Mouse (Mus musculus): ENCODE data around the gene Arfgap3. TPM values are rescaled to one million over a fixed set of nuclear protein-coding genes. Genes with fewer than 3 reads are reported as not detected.

The Arfgap3 gene
- polyA plus RNA-seq, 1 experiment = 21.4 TPM

- Histone ChIP-seq H3K4me3 (ENCODE audit: insufficient read depth, low read depth, low read length) (no peak overlapping the region), H3K36me3 (ENCODE audit: control insufficient read depth, insufficient read depth, low read length) (no peaks in the 10 kb centered on the region), H3K4me1 (ENCODE audit: control insufficient read depth, insufficient read depth, low read length) (peaks cover 14% of the 10 kb centered on the region; the same call in 1 of the 2 replicates), H3K27ac (ENCODE audit: insufficient read depth, low read depth, low read length) (no peak overlapping the region), H3K27me3 (replicated peaks; ENCODE audit: control insufficient read depth, insufficient read depth, low read length) (no peaks in the 10 kb centered on the region)
- peak; percentile 36 for DNase-seq
- no peak for TF ChIP-seq POLR2A (IDR thresholded peaks at IDR 0.05; ENCODE audit: low read depth, low read length)
- TF ChIP-seq CTCF (conservative IDR thresholded peaks at IDR 0.05; ENCODE audit: insufficient read depth, insufficient read length, low read depth, low read length) = no peak
- WGBS = 57% methylated on average over 7 of the region's 7 CpGs
Measured at GRCm38 (mm10) chr15:83344956-83345355, 5.1 kb downstream of the Arfgap3 start.

GRCm38 (mm10) chr15:83344157-83344556, 5.9 kb downstream of the Arfgap3 start:
- 45% methylated on average over 7 of the region's 7 CpGs for WGBS
- Histone ChIP-seq H3K27ac (ENCODE audit: insufficient read depth, low read depth, low read length) (peak overlapping the region; percentile 21; the same call in 1 of the 2 replicates), H3K36me3 (ENCODE audit: control insufficient read depth, insufficient read depth, low read length) (no peaks in the 10 kb centered on the region), H3K4me1 (ENCODE audit: control insufficient read depth, insufficient read depth, low read length) (peaks cover 10% of the 10 kb centered on the region; the same call in 1 of the 2 replicates), H3K27me3 (replicated peaks; ENCODE audit: control insufficient read depth, insufficient read depth, low read length) (no peaks in the 10 kb centered on the region), H3K4me3 (ENCODE audit: insufficient read depth, low read depth, low read length) (no peak overlapping the region)
- no peak for DNase-seq
- no peak for TF ChIP-seq POLR2A (IDR thresholded peaks at IDR 0.05; ENCODE audit: low read depth, low read length)
- TF ChIP-seq CTCF (conservative IDR thresholded peaks at IDR 0.05; ENCODE audit: insufficient read depth, insufficient read length, low read depth, low read length) = no peak

- no peak for TF ChIP-seq CTCF (conservative IDR thresholded peaks at IDR 0.05; ENCODE audit: insufficient read depth, insufficient read length, low read depth, low read length)
- no peak for TF ChIP-seq POLR2A (IDR thresholded peaks at IDR 0.05; ENCODE audit: low read depth, low read length)
- H3K36me3 ChIP-seq (ENCODE audit: control insufficient read depth, insufficient read depth, low read length) = no peaks in the 10 kb centered on the region; the same call in 1 of the 2 replicates
- H3K27me3 ChIP-seq (replicated peaks; ENCODE audit: control insufficient read depth, insufficient read depth, low read length) = no peaks in the 10 kb centered on the region
- peaks cover 6% of the 10 kb centered on the region for H3K4me1 ChIP-seq (ENCODE audit: control insufficient read depth, insufficient read depth, low read length)
- H3K27ac ChIP-seq (ENCODE audit: insufficient read depth, low read depth, low read length) = no peak overlapping the region
- WGBS = 66% methylated on average over 6 of the region's 6 CpGs
- DNase-seq = peak; percentile 69
- no peak overlapping the region for H3K4me3 ChIP-seq (ENCODE audit: insufficient read depth, low read depth, low read length)
Measured at GRCm38 (mm10) chr15:83338908-83339307, 11.1 kb downstream of the Arfgap3 start.

GRCm38 (mm10) chr15:83337903-83338870, 11.9 kb downstream of the Arfgap3 start:
- H3K4me1 ChIP-seq (ENCODE audit: control insufficient read depth, insufficient read depth, low read length) = peaks cover 6% of the 10 kb centered on the region
- H3K27ac ChIP-seq (ENCODE audit: insufficient read depth, low read depth, low read length) = peak overlapping the region; percentile 3; the same call in 1 of the 2 replicates
- peak; percentile 48 for DNase-seq
- no peaks in the 10 kb centered on the region for H3K27me3 ChIP-seq (replicated peaks; ENCODE audit: control insufficient read depth, insufficient read depth, low read length)
- 65% methylated on average over 8 of the region's 8 CpGs for WGBS
- H3K4me3 ChIP-seq (ENCODE audit: insufficient read depth, low read depth, low read length) = no peak overlapping the region
- no peak for TF ChIP-seq POLR2A (IDR thresholded peaks at IDR 0.05; ENCODE audit: low read depth, low read length)
- no peak for TF ChIP-seq CTCF (conservative IDR thresholded peaks at IDR 0.05; ENCODE audit: insufficient read depth, insufficient read length, low read depth, low read length)
- H3K36me3 ChIP-seq (ENCODE audit: control insufficient read depth, insufficient read depth, low read length) = no peaks in the 10 kb centered on the region; the same call in 1 of the 2 replicates

- no peak for TF ChIP-seq POLR2A (IDR thresholded peaks at IDR 0.05; ENCODE audit: low read depth, low read length)
- TF ChIP-seq CTCF (conservative IDR thresholded peaks at IDR 0.05; ENCODE audit: insufficient read depth, insufficient read length, low read depth, low read length) = peak; percentile 55
- WGBS = 96% methylated on average over 3 of the region's 3 CpGs
- DNase-seq = peak; percentile 32
- H3K4me1 ChIP-seq (ENCODE audit: control insufficient read depth, insufficient read depth, low read length) = no peaks in the 10 kb centered on the region
- H3K4me3 ChIP-seq (ENCODE audit: insufficient read depth, low read depth, low read length) = no peak overlapping the region
- H3K27ac ChIP-seq (ENCODE audit: insufficient read depth, low read depth, low read length) = no peak overlapping the region
- no peaks in the 10 kb centered on the region; the same call in 1 of the 2 replicates for H3K36me3 ChIP-seq (ENCODE audit: control insufficient read depth, insufficient read depth, low read length)
- H3K27me3 ChIP-seq (replicated peaks; ENCODE audit: control insufficient read depth, insufficient read depth, low read length) = no peaks in the 10 kb centered on the region
Measured at GRCm38 (mm10) chr15:83332373-83332772, 17.7 kb downstream of the Arfgap3 start.

- DNase-seq = no peak
- no peak overlapping the region for H3K4me3 ChIP-seq (ENCODE audit: insufficient read depth, low read depth, low read length)
- TF ChIP-seq POLR2A (IDR thresholded peaks at IDR 0.05; ENCODE audit: low read depth, low read length) (no peak), CTCF (conservative IDR thresholded peaks at IDR 0.05; ENCODE audit: insufficient read depth, insufficient read length, low read depth, low read length) (no peak)
- 84% methylated on average over 5 of the region's 5 CpGs for WGBS
- no peak overlapping the region for H3K27ac ChIP-seq (ENCODE audit: insufficient read depth, low read depth, low read length)
- H3K36me3 ChIP-seq (ENCODE audit: control insufficient read depth, insufficient read depth, low read length) = no peaks in the 10 kb centered on the region
- H3K27me3 ChIP-seq (replicated peaks; ENCODE audit: control insufficient read depth, insufficient read depth, low read length) = no peaks in the 10 kb centered on the region
- H3K4me1 ChIP-seq (ENCODE audit: control insufficient read depth, insufficient read depth, low read length) = no peaks in the 10 kb centered on the region
Measured at GRCm38 (mm10) chr15:83328952-83329351, 21.1 kb downstream of the Arfgap3 start.

- no peak for DNase-seq
- Histone ChIP-seq H3K4me1 (ENCODE audit: control insufficient read depth, insufficient read depth, low read length) (no peaks in the 10 kb centered on the region), H3K36me3 (ENCODE audit: control insufficient read depth, insufficient read depth, low read length) (peaks cover 2% of the 10 kb centered on the region; the same call in 1 of the 2 replicates), H3K27ac (ENCODE audit: insufficient read depth, low read depth, low read length) (no peak overlapping the region), H3K4me3 (ENCODE audit: insufficient read depth, low read depth, low read length) (no peak overlapping the region), H3K27me3 (replicated peaks; ENCODE audit: control insufficient read depth, insufficient read depth, low read length) (no peaks in the 10 kb centered on the region)
- WGBS = 94% methylated on average over 2 of the region's 2 CpGs
- TF ChIP-seq POLR2A (IDR thresholded peaks at IDR 0.05; ENCODE audit: low read depth, low read length) = no peak
- TF ChIP-seq CTCF (conservative IDR thresholded peaks at IDR 0.05; ENCODE audit: insufficient read depth, insufficient read length, low read depth, low read length) = no peak
Measured at GRCm38 (mm10) chr15:83323071-83323470, 27.0 kb downstream of the Arfgap3 start.

Measured in kidney, adult 2 months (tissue).